Mouse (Mus musculus) hindbrain, embryonic 14.5 days (tissue): ENCODE results near the gene Gnl3l. TPM values are rescaled to one million over a fixed set of nuclear protein-coding genes. Genes with fewer than 3 reads are reported as not detected.

Experiments
- ATAC-seq: fragments of 200-750 bp; cut with Nextera tagmentation; 2 replicates; pipeline ENCODE4 v1.8.0; 2017; ENCODE audit warnings: moderate number of reproducible peaks, mild to moderate bottlenecking, moderate TSS enrichment, moderate library complexity; ENCODE audit not compliant: low FRiP score
- DNase-seq: peaks from one replicate; pipeline ENCODE4 v3.0.0-alpha.2; 2015; ENCODE audit warnings: low spot score
- H3K27ac ChIP-seq: fragments of 300-500 bp; sonication (generic); 2 replicates; pipeline ENCODE4 v1.5.1; 2014; ENCODE audit warnings: mild to moderate bottlenecking, moderate library complexity
- H3K27me3 ChIP-seq: fragments of 300-500 bp; sonication (generic); 2 replicates; pipeline ENCODE4 v1.6.1; 2014; ENCODE audit warnings: mild to moderate bottlenecking, low read length, mixed read lengths; ENCODE audit not compliant: control insufficient read depth, insufficient read depth
- H3K36me3 ChIP-seq: fragments of 300-500 bp; sonication (generic); replicated peaks from 2 replicates; pipeline ENCODE4 v1.6.1; 2014; ENCODE audit not compliant: control insufficient read depth, insufficient read depth
- H3K4me1 ChIP-seq: fragments of 300-500 bp; sonication (generic); replicated peaks from 2 replicates; pipeline ENCODE4 v1.6.1; 2014; ENCODE audit warnings: antibody characterized with exemption, low read length, mixed read lengths; ENCODE audit not compliant: control insufficient read depth, insufficient read depth
- H3K4me2 ChIP-seq: fragments of 300-500 bp; sonication (generic); replicated peaks from 2 replicates; pipeline ENCODE4 v1.6.1; 2014; ENCODE audit warnings: mild to moderate bottlenecking, moderate library complexity
- H3K4me3 ChIP-seq: fragments of 300-500 bp; sonication (generic); replicated peaks from 2 replicates; pipeline ENCODE4 v1.5.1; 2014; ENCODE audit warnings: mild to moderate bottlenecking, low read length
- H3K9ac ChIP-seq: fragments of 300-500 bp; sonication (generic); 2 replicates; pipeline ENCODE4 v1.6.1; 2014
- H3K9me3 ChIP-seq: fragments of 300-500 bp; sonication (generic); 2 replicates; pipeline ENCODE4 v1.6.1; 2016; ENCODE audit warnings: low read length; ENCODE audit not compliant: control insufficient read depth
- WGBS: fragments of 180-500 bp; shearing (Covaris S2); extraction: QIAGEN DNeasy Blood & Tissue Kit; methylation state at CpG from one replicate; pipeline ENCODE4 v1.1.7; 2014; 5-methylcytosine and 5-hydroxymethylcytosine counted together
- polyA plus RNA-seq: library from polyadenylated mRNA; unstranded; fragments of >200 nt; fragmentation: Nextera tagmentation; extraction: Ambion mirVana; gene quantifications from 2 replicates; pipeline ENCODE4 v1.2.1, GENCODE M21; 2014

Gene Gnl3l
- 85.1 and 91.1 TPM in 2 replicates for polyA plus RNA-seq

DNA sequence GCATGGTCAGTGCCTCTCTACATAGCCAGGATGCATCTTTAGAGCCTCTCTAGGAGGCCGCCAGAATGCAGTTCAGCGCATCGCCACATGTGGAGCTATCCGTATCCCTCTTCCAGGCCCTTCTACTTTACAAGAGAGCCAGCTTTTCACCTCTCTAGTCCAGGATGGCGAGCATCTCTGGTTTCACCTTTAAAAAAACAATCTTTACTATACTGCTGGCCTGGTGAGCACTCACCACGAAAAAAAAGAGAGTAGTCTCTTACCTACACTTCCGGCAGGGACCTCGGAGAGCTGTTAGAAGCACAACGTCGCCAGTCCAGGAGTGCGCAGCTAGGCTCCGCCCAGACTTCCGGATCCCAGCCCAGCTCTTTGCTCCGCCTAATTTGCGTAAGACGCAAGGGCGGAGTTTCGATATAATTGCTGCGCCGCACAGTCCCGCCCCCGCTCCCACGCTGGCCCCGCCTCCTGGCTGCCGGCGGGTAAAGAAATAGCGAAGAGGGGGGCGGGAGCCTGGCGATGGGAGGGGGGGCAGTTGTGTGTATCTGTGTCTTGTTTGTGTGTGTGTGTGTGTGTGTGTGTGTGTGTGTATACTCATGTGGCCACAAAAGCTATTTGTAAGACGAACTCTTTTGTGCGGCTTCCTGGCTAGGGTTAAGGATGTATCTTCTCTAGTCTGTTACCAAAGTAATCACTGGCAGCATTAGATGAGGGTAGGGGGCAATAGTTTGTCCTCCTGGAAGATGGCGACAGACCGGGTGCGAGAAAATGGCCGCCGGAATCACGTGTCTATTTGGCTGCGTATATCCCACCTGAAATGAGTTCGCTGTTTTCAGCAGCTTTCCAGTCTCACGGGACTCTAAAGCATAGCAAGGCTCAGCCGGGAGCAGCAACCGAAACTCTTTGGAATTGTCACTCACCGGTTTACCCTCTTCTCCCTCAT lies at the start of gene Gnl3l:
TSS of gene Gnl3l (minus strand) at position 385 of the 940 bp plus-strand sequence.
- H3K27ac ChIP-seq = peak within 1 kb of the TSS; percentile 88
- 0 out of 2 replicates have a peak, but pooled peaks cover 8% of the 10 kb centered on the region for H3K4me1 ChIP-seq
- peak within 1 kb of the TSS; percentile 59 for H3K4me2 ChIP-seq
- no peaks in the 10 kb centered on the region for H3K27me3 ChIP-seq
- peak within 1 kb of the TSS; percentile 64 for H3K9ac ChIP-seq
- ATAC-seq (peak; percentile 98), DNase-seq (peak; percentile 87)
- no peaks in the 10 kb centered on the region for H3K9me3 ChIP-seq
- H3K36me3 ChIP-seq = peaks cover 17% of the 10 kb centered on the region
- H3K4me3 ChIP-seq = peak within 1 kb of the TSS; percentile 46
- 20% methylated on average over 43 of the region's 43 CpGs for WGBS

DNA sequence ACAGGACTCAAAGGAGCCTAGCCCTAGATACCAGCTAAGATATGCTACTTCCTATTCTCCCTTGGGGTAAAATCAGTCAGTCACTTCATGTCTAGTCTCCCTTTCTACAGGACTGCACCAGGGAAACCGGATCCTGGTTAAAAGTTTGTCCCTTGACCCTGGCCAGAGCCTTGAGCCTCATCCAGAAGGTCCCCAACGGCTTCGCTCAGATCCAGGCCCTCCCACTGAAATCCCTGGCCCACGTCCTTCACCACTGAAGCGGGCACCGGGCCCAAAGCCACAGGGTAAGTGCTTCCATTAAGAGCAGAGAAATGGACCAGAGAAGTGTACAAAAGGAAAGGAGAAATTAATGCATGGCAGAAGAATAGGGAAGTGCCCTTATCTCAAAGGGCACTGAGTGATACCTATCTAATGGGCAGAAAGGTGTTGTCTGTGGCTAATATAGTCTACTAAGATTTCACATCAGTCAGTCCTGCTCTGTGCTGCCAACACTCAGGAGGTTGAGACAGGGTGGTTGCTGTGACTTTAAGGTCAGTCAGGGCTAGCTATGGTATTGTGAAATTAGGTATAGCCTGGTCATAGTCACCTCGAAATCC lies 49.0 kb upstream of the Gnl3l start:
- DNase-seq (no peak), ATAC-seq (no peak)
- Histone ChIP-seq H3K4me2 (no peak overlapping the region), H3K9me3 (no peaks in the 10 kb centered on the region), H3K4me1 (no peaks in the 10 kb centered on the region), H3K36me3 (peaks cover 45% of the 10 kb centered on the region), H3K27me3 (no peaks in the 10 kb centered on the region), H3K4me3 (no peak overlapping the region), H3K27ac (no peak overlapping the region), H3K9ac (no peak overlapping the region)
- WGBS = 85% methylated on average over 7 of the region's 7 CpGs

DNA sequence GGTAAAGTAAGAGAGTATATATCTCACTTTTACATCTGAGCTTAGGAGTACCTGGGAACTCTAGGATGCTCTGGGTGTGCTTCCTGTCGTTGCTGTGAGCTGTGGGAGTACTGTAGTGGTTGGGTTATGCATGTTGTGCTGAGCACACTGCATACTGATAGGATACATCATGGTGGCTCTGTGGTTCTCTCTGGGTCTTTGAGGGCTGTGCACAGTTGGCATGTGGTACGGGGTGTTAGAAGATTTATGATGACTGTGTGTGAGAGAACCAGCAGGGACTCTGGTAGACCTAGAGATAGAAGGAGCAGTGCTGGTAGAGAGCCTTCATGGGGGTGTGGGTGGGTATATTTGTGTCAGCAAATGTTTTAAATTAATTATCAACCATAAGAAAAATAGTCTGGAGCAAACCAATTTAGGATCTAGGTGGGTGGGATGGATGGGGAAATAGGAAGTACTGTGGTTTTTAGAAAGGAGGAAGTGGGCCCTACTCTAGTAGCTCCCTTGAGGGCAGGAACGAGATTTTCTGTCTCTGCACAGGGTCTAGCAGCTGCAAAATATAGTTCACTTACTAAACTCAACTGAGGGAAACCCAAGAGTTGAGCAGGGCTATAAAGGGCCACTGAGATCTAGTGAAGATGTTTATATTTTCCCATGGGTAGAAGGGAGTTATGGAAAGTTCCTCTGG lies 44.6 kb upstream of the Gnl3l start:
- ATAC-seq = no peak
- no peaks in the 10 kb centered on the region for H3K9me3 ChIP-seq
- no peak overlapping the region for H3K4me3 ChIP-seq
- H3K27ac ChIP-seq = no peak overlapping the region
- H3K36me3 ChIP-seq = peaks cover 5% of the 10 kb centered on the region; the same call in 1 of the 2 replicates
- no peak overlapping the region for H3K9ac ChIP-seq
- H3K27me3 ChIP-seq = no peaks in the 10 kb centered on the region
- 75% methylated on average over 3 of the region's 3 CpGs for WGBS
- DNase-seq = no peak
- H3K4me2 ChIP-seq = no peak overlapping the region
- no peaks in the 10 kb centered on the region for H3K4me1 ChIP-seq

GRCm38 (mm10) chrX:151059346-151059745 lies 42.2 kb upstream of the Gnl3l start:
- H3K27me3 ChIP-seq = no peaks in the 10 kb centered on the region
- WGBS = 90% methylated on average over 1 of the region's 1 CpGs
- H3K4me3 ChIP-seq = no peak overlapping the region

GRCm38 (mm10) chrX:151055559-151055958 lies 38.4 kb upstream of the Gnl3l start:
- Histone ChIP-seq H3K27ac (no peak overlapping the region), H3K9me3 (no peaks in the 10 kb centered on the region), H3K4me1 (0 out of 2 replicates have a peak, but pooled peaks cover 1% of the 10 kb centered on the region), H3K4me2 (no peak overlapping the region), H3K4me3 (no peak overlapping the region), H3K27me3 (no peaks in the 10 kb centered on the region), H3K9ac (no peak overlapping the region), H3K36me3 (no peaks in the 10 kb centered on the region)
- no peak for ATAC-seq
- DNase-seq = no peak
- WGBS = 58% methylated on average over 1 of the region's 1 CpGs

More at GRCm38 (mm10) chrX:151059346-151059745, 42.2 kb upstream of the Gnl3l start:
- Histone ChIP-seq H3K36me3 (no peaks in the 10 kb centered on the region), H3K9me3 (no peaks in the 10 kb centered on the region), H3K4me2 (no peak overlapping the region), H3K27ac (no peak overlapping the region), H3K4me1 (no peaks in the 10 kb centered on the region), H3K9ac (no peak overlapping the region)
- DNase-seq (no peak), ATAC-seq (no peak)

GRCm38 (mm10) chrX:151054489-151054888 lies 37.4 kb upstream of the Gnl3l start:
- ATAC-seq = no peak
- Histone ChIP-seq H3K4me2 (no peak overlapping the region; the same call in 1 of the 2 replicates), H3K27me3 (no peaks in the 10 kb centered on the region), H3K4me1 (0 out of 2 replicates have a peak, but pooled peaks cover 10% of the 10 kb centered on the region), H3K36me3 (no peaks in the 10 kb centered on the region), H3K9me3 (no peaks in the 10 kb centered on the region), H3K4me3 (no peak overlapping the region), H3K27ac (no peak overlapping the region), H3K9ac (no peak overlapping the region)
- no peak for DNase-seq
- WGBS = 66% methylated on average over 4 of the region's 6 CpGs

- H3K27ac ChIP-seq = no peak overlapping the region
- no peak overlapping the region for H3K9ac ChIP-seq
- H3K4me3 ChIP-seq = no peak overlapping the region
- H3K27me3 ChIP-seq = no peaks in the 10 kb centered on the region
- H3K36me3 ChIP-seq = no peaks in the 10 kb centered on the region
- WGBS = 61% methylated on average over 7 of the region's 7 CpGs
- H3K9me3 ChIP-seq = no peaks in the 10 kb centered on the region
- no peak for DNase-seq
- no peak for ATAC-seq
- 0 out of 2 replicates have a peak overlapping the region, but pooled peaks have one; percentile 58 for H3K4me2 ChIP-seq
- peaks cover 24% of the 10 kb centered on the region for H3K4me1 ChIP-seq
Measured at GRCm38 (mm10) chrX:151050337-151050736, 33.2 kb upstream of the Gnl3l start.

DNA sequence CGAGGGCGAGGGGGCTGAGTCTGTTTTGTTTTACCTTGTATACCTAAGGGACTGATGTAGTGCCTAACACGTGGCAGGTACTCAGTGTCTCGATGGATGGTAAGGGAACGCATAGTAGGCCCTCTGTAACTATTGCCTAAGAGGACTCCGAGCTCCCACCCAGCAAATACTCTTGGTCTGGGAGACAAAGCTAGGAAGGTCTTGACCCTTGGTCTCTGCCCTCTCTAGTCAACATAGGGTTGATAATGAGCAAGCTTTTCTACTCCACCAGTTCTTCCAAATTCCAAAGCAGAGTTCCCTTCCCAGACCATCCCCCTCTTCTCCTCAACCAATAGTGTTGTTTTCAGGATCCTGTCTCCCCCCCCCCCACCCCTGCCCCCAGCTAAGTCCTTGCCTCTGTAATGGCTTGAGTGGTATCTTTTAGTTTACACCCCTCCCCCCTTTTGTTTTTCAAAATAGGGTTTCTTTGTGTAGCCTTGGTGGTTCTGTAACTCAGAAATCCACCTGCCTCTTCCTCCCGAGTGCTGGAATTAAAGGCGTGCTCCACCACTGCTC lies 32.6 kb upstream of the Gnl3l start:
- DNase-seq (no peak), ATAC-seq (no peak)
- H3K27ac ChIP-seq = no peak overlapping the region
- H3K27me3 ChIP-seq = no peaks in the 10 kb centered on the region
- no peaks in the 10 kb centered on the region for H3K9me3 ChIP-seq
- peak overlapping the region; percentile 58 for H3K4me2 ChIP-seq
- H3K4me1 ChIP-seq = peaks cover 24% of the 10 kb centered on the region
- WGBS = 50% methylated on average over 8 of the region's 8 CpGs
- H3K4me3 ChIP-seq = 0 out of 2 replicates have a peak overlapping the region, but pooled peaks have one; percentile 57
- H3K9ac ChIP-seq = peak overlapping the region; percentile 36; the same call in 1 of the 2 replicates
- H3K36me3 ChIP-seq = no peaks in the 10 kb centered on the region
